Mouse (Mus musculus) ES-E14 (cell line): Measurements from ENCODE around the gene Sept9.

ENCODE experiments used
- CHD2 ChIP-seq: IDR thresholded peaks from 2 replicates; pipeline ENCODE4 v1.6.1; 2014; ENCODE audit warnings: mild to moderate bottlenecking, low read depth, low read length, inconsistent platforms
- HCFC1 ChIP-seq: IDR thresholded peaks from 2 replicates; pipeline ENCODE4 v1.6.1; 2012; ENCODE audit warnings: low read length, inconsistent platforms, borderline replicate concordance; ENCODE audit not compliant: insufficient read depth
- MAFK ChIP-seq: IDR thresholded peaks from 2 replicates; pipeline ENCODE4 v1.6.1; 2014; ENCODE audit warnings: mild to moderate bottlenecking, low read depth, low read length, inconsistent platforms; ENCODE audit not compliant: insufficient read depth
- ZC3H11A ChIP-seq: IDR thresholded peaks from 2 replicates; pipeline ENCODE4 v1.6.1; 2012; ENCODE audit warnings: low read depth, mild to moderate bottlenecking, inconsistent platforms, low read length, borderline replicate concordance
- ZNF384 ChIP-seq: IDR thresholded peaks from 2 replicates; pipeline ENCODE4 v1.6.1; 2012; ENCODE audit warnings: low read depth, low read length, inconsistent platforms

DNA sequence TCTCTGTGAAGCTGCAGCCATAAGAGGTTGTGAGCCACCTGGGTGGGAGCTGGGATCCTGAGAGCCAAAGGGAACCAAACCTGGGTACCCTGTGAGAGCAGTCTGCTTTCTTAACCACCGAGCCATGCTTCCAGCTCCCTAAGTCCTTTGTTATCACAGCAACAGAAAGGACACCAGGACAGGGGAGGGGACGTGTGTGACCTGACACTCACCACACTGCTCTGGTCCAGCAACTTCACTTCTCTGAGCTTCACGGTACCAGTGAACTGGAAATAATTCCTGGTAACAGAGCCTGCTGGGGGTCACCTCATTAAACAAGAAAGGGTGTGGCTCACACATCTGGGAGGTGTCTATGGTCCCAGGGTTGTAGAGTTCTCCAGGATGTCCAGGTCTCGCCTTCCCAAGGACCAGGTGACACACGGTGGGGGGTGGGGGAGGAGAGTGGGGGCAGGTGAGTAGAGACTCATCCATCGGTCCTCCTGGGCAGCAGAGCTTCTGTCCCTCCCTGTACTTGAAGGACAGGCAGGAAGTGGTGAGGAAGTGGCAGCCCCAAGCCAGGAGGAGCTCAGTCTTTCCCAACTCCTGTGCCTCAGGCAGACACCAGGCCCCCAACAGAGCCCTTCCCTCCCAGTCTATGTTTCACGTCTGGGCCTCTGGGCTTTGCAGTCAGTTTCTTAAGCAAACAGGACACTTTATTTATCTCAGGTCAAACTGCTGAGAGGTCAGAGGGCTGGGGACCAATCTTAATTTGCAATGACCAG lies 191.5 kb downstream of the Sept9 start:
- TF ChIP-seq CHD2 (no peak), HCFC1 (no peak), ZC3H11A (no peak), MAFK (no peak), ZNF384 (no peak)
